Mouse (Mus musculus): ENCODE results near the gene Pklr. TPM values are rescaled to one million over a fixed set of nuclear protein-coding genes. Genes with fewer than 3 reads are reported as not detected.

The Pklr gene
- 0.32 and 1.0 TPM in 2 replicates for total RNA-seq (2023)

DNA sequence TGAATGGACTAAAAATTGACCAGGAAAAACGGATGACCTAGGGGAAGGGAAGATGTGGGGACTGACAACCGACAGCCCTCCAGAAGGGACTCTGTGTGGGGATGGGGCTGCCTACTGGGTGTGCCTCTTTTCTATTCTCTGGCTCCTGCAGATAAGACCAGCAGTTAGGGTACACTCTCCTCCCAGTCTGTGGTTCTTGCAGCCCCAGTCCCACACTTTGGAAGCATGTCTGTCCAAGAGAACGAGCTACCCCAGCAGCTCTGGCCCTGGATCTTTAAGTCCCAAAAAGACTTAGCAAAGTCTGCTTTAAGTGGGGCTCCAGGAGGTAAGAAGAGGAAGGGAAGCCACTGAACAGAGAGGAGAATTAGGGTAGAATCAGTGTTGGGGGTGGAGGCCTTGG, at the start of gene Pklr:
Pklr (plus strand) TSS at position 185 of the 400 bp plus-strand sequence.

DNA sequence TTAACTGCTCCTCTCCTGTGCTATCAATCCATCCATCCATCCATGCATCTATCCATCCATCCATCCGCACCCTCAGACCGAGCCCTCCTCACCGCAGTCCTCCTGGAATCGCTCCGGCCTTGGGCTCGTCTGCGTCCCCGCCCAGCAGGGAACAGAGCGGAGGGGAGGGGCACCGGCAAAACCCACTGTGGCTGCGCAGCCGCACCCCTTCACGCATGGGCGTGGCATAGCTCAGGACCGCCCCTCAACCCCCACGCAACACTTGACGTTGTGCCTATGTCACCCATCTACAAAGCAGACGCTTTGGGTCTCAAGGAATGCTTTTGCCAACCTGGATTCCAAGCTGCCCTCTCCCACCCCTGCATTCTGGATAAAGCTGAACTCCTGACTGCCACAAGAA, 42.8 kb upstream of the Pklr start, which contains the start of gene Rusc1:
Rusc1 (minus strand) TSS at position 137 of the 400 bp plus-strand sequence.

DNA sequence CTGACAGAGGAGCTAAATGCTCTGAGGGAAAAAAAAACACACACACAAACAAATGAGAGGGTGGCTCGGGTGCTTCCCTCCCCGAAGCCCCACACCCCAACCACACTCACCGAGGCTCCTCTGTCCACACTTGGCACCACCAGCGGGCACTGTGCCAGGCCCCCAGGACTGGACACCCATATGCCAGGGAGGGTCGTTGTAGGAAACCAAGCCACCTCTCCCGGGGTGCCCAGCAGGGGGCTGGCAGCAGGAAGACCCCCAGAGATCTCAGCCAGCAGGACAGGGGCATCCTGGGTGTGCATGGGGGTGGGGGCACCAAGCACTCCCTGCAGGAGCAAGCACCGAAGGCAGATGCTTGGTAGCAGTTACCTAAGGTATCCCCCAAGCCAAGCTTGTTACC, 35.1 kb upstream of the Pklr start, which contains the start of gene Gm43738:
Gm43738 (minus strand) TSS at position 289 of the 400 bp plus-strand sequence.

DNA sequence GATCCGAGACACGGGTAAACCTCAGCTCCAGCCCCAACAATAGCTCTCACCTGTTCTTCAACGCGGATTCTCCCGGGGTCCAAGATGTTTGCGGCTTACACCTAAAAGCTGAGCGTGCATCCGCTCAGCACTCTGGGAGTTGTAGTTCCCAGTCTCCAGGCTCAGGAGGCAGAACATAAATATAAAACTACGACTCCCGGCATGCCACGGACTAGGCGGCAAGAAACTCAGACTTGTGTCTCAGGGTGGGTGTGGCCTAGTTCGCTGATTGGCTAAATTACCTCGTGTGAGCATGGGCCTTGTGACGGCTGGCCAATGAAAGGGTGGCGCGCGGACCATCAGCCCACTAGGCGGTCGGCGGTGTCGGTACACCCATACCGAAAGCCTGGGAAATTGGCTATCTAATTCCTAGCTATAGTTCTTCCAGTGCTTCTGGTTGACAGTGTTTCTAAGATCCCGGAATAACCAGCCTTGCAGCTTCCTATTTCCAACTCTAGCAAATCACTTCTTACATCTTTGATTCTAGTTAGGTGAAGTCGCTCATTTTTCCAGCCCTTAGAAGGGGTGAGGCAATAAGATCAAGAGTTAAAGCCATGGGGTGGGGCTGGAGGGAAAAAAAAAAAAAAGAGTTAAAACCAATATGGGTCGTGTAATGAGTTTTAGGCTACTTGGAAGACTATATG, 34.0 kb upstream of the Pklr start, which contains the start of gene Fdps:
Fdps (minus strand) TSS at position 148 of the 683 bp plus-strand sequence.

DNA sequence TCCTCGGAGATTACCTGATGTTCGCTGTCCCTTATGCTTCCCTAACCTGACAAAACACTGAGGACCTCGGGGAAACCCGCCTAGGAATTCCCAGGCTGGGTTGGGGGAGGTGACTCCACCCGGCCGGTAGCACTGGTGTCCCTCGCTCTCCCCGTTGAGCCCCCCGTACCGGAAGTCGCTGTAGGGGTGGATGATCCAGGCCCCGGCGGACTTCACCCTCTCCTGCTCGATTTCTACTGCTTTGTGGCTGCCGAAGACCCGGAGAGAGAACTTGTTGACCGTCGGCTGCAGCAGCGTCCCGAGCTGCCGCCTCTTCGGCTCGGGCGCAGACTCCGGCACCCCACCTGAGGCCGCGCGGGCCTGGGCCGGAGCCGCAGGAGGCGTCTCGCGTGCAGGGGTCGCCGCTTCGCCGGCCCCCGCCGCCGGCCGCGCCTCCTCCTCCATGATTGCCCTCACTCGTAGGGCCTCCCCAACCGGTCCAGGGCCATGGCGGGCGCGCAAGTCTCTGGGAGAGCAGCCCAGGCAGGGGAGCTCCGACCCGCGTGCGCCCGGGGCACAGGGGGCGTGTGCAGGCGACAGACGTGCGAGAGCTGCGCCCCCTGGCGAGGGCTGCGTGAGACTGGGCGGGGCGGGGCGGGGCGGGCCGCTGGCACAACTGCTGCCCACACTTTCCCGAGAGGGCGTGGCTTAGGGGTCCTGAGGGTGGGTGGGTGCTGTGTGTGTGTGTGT, 23.8 kb downstream of the Pklr start, which contains the start of gene Hcn3:
Hcn3 (minus strand) TSS at position 581 of the 729 bp plus-strand sequence.

DNA sequence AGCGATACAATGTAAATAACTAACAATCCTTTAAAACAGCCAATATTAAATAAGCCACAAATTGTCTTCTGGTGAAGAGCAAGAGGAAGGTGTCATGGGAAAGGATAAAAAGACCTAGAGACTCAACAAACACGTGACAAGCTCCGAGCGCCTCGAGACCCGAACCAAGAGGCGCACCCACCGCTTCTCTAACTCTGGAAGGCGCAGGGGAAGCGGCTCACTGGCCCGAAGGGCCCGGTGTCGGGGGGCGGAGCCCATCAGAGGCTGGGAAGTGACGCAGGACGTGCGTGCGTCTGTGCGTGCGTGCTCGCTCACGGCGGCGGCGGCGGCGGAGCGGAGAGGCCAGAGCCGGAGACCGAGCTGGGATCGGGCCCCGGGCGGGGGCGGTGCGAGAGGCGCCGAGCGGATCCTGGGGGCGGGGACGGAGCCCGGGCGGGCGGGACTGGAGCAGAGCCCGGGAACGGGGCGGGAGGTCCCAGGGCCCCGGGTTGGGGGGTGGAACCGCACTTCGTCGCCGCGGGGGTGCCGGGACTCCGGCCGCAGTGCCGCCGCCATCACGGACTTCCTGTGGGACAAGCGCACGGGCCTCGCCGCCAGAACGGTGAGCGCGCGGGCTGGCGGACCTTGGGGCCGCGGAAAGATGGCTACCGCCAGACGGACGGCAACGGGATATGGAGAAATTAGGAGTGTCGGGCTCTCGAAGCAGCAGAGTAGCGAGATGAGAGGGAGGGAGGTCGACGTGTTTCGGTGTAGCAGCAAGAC, 28.7 kb downstream of the Pklr start, which contains the start of gene Clk2:
Clk2 (plus strand) TSS at position 290 of the 762 bp plus-strand sequence.

DNA sequence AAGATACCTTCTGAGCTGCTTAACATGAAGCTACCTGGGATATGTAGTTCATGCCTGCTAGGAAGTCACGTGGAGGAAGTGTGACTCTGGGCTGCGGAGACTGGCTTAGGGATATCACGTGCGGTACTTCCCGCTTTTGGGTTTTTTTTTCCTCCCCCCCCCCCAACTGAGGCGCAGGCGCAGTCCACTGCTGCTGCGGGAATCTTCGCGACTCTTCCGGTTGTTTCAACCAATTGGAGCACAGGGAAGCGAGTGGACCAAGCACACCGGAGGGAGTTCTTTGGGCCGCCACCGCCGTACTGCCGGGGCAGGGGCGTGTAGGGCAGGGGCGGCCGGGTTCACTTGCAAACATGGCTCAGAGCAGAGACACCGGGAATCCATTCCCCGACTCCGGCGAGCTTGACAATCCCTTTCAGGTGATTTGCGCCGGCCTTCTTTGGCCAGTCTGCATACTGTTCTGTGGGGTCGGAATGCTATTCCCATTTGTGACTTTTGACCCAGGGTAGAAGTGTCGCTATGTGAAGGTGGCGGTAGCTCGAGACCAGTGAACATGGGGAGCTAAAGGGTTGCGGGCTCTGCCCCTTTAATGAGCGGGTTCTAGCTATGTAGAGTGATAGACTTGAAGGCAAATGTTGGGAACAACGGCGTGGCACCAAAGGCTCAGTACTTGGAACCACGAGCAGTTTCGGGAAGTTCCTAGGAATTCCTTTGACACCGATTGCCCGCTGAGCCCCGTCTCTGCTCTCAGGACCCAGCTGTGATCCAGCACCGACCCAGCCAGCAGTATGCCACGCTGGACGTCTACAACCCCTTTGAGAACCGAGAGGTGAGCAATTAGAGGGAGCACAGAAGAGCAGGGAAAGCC, 41.5 kb downstream of the Pklr start, which contains the start of gene Scamp3:
Scamp3 (plus strand) TSS at position 232 of the 865 bp plus-strand sequence.

DNA sequence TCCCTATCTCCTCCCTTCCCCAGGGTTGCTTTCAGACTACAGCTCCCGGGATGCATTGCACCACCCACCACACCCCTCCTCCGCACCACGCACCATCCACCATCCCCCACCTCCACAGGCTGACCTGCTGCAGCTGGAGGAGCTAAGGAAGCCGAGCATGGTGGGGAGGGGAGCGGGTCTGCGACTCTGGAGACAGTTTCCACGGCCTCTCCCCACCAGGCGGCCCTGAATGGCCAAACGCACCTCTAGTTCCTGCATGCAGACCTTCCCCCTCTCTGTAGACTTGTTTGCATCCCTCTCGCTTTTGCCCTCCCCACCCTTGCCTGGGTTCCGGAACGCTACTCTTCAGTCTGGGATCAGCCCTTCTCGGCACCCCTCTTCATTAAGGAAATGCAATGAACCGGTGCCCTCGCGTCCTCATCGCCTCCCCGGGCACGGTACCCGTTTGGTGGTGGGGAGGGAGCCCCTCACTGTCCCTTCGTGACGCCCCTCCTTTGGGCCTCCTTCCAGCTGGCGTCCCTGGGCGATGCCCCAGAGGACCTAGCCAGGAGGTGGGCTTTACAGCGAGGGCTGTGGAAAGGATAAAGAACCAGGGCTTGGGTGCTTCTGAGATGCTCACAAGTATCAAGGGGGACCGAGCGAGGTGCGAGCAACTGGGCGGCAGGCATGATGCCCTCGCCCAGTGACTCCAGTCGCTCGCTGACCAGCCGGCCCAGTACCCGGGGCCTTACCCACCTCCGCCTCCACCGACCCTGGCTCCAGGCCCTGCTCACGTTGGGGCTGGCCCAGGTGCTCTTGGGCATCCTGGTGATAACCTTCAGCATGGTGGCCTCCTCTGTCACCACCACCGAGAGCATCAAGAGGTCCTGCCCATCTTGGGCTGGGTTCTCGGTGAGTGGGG, 47.4 kb downstream of the Pklr start, which contains the start of gene Fam189b:
Fam189b (plus strand) TSS at position 86 of the 901 bp plus-strand sequence.

Other genes starting within 250 kb of the Pklr start
- 4.0 and 5.5 TPM in 2 replicates for gene Msto1, start 222.1 kb upstream of the Pklr start, total RNA-seq (2023)
- gene Ash1l, start 185.5 kb upstream of the Pklr start, total RNA-seq (2023) = 29.5 and 43.5 TPM in 2 replicates
- 57.7 and 64.3 TPM in 2 replicates for gene Dap3, start 185.0 kb upstream of the Pklr start, total RNA-seq (2023)
- 17.2 and 19.6 TPM in 2 replicates for gene Rusc1, start 42.8 kb upstream of the Pklr start, total RNA-seq (2023)
- gene Gm43738, start 35.0 kb upstream of the Pklr start, total RNA-seq (2023) = not detected in 2 replicates
- 19.3 and 28.2 TPM in 2 replicates for gene Fdps, start 34.2 kb upstream of the Pklr start, total RNA-seq (2023)
- gene Hcn3, start 24.1 kb downstream of the Pklr start, total RNA-seq (2023) = not detected in 2 replicates
- 52.6 and 57.6 TPM in 2 replicates for gene Clk2, start 28.7 kb downstream of the Pklr start, total RNA-seq (2023)
- gene Scamp3, start 41.3 kb downstream of the Pklr start, total RNA-seq (2023) = 34.0 and 35.9 TPM in 2 replicates
- gene Fam189b, start 47.0 kb downstream of the Pklr start, total RNA-seq (2023) = 5.8 and 6.9 TPM in 2 replicates
- gene Gba, start 66.8 kb downstream of the Pklr start, total RNA-seq (2023) = 78.7 and 83.6 TPM in 2 replicates
- gene Thbs3, start 79.0 kb downstream of the Pklr start, total RNA-seq (2023) = 1.1 and 1.2 TPM in 2 replicates
- gene Mtx1, start 90.9 kb downstream of the Pklr start, total RNA-seq (2023) = 50.5 and 53.4 TPM in 2 replicates
- not detected in 2 replicates for gene Muc1, start 92.9 kb downstream of the Pklr start, total RNA-seq (2023)
- 29.1 and 52.6 TPM in 2 replicates for gene Krtcap2, start 109.8 kb downstream of the Pklr start, total RNA-seq (2023)
- gene Trim46, start 110.2 kb downstream of the Pklr start, total RNA-seq (2023) = 0.41 and 0.88 TPM in 2 replicates
- 32.9 and 36.0 TPM in 2 replicates for gene Dpm3, start 123.2 kb downstream of the Pklr start, total RNA-seq (2023)
- gene Slc50a1, start 134.4 kb downstream of the Pklr start, total RNA-seq (2023) = 16.1 and 18.9 TPM in 2 replicates
- gene Efna1, start 145.0 kb downstream of the Pklr start, total RNA-seq (2023) = not detected in 2 replicates
- gene Efna3, start 186.8 kb downstream of the Pklr start, total RNA-seq (2023) = not detected in 2 replicates
- not detected in 2 replicates for gene Efna4, start 201.9 kb downstream of the Pklr start, total RNA-seq (2023)
- gene Adam15, start 213.9 kb downstream of the Pklr start, total RNA-seq (2023) = 100 and 106 TPM in 2 replicates
- gene Dcst2, start 225.8 kb downstream of the Pklr start, total RNA-seq (2023) = not detected in 2 replicates
- gene Dcst1, start 229.1 kb downstream of the Pklr start, total RNA-seq (2023) = not detected in 2 replicates